Mouse (Mus musculus) stomach, embryonic 15.5 days (tissue): ENCODE results near the gene Rgl3. TPM values are rescaled to one million over a fixed set of nuclear protein-coding genes. Genes with fewer than 3 reads are reported as not detected.

Experiments
- ATAC-seq: fragments of 200-750 bp; cut with Nextera tagmentation; 2 replicates; pipeline ENCODE4 v1.8.0; 2017; ENCODE audit warnings: low read depth, moderate number of reproducible peaks, moderate TSS enrichment; ENCODE audit not compliant: insufficient read depth, low FRiP score
- H3K27ac ChIP-seq: fragments of 300-500 bp; sonication (generic); 2 replicates; pipeline ENCODE4 v1.5.1; 2015; ENCODE audit warnings: mild to moderate bottlenecking, inconsistent platforms
- H3K27me3 ChIP-seq: fragments of 300-500 bp; sonication (generic); replicated peaks from 2 replicates; pipeline ENCODE4 v1.6.1; 2015; ENCODE audit warnings: inconsistent platforms
- H3K36me3 ChIP-seq: fragments of 300-500 bp; sonication (generic); 2 replicates; pipeline ENCODE4 v1.6.1; 2015; ENCODE audit warnings: inconsistent platforms
- H3K4me1 ChIP-seq: fragments of 300-500 bp; sonication (generic); 2 replicates; pipeline ENCODE4 v1.6.1; 2015; ENCODE audit warnings: inconsistent platforms
- H3K4me2 ChIP-seq: fragments of 300-500 bp; sonication (generic); 2 replicates; pipeline ENCODE4 v1.6.1; 2015; ENCODE audit warnings: mild to moderate bottlenecking, inconsistent platforms
- H3K4me3 ChIP-seq: fragments of 300-500 bp; sonication (generic); replicated peaks from 2 replicates; pipeline ENCODE4 v1.5.1; 2015; ENCODE audit warnings: inconsistent platforms
- H3K9ac ChIP-seq: fragments of 300-500 bp; sonication (generic); 2 replicates; pipeline ENCODE4 v1.6.1; 2015; ENCODE audit warnings: inconsistent platforms
- H3K9me3 ChIP-seq: fragments of 300-500 bp; sonication (generic); 2 replicates; pipeline ENCODE4 v1.6.1; 2016; ENCODE audit warnings: inconsistent platforms
- WGBS: fragments of 180-500 bp; shearing (Covaris S2); methylation state at CpG from one replicate; pipeline ENCODE4 v1.1.7; 2015; 5-methylcytosine and 5-hydroxymethylcytosine counted together
- polyA plus RNA-seq: library from polyadenylated mRNA; unstranded; fragments of >200 nt; fragmentation: Nextera tagmentation; extraction: Ambion mirVana; gene quantifications from 2 replicates; pipeline ENCODE4 v1.2.1, GENCODE M21; 2015

Gene Rgl3
- polyA plus RNA-seq, 1 experiment from 2014 or later, result 5.0 TPM

GRCm38 (mm10) chr9:21938234-21938855 lies 50.9 kb downstream of the Rgl3 start:
- H3K27ac ChIP-seq, result no peak overlapping the region
- no peak overlapping the region for H3K9ac ChIP-seq
- H3K9me3 ChIP-seq, result no peaks in the 10 kb centered on the region
- no peak for ATAC-seq
- 76% methylated on average over 4 of the region's 4 CpGs for WGBS
- peaks cover 7% of the 10 kb centered on the region; the same call in 1 of the 2 replicates for H3K4me1 ChIP-seq
- H3K4me2 ChIP-seq, result no peak overlapping the region
- no peak overlapping the region for H3K4me3 ChIP-seq
- H3K27me3 ChIP-seq, result no peaks in the 10 kb centered on the region
- H3K36me3 ChIP-seq, result no peaks in the 10 kb centered on the region

GRCm38 (mm10) chr9:21937711-21938175 lies 51.5 kb downstream of the Rgl3 start:
- H3K4me3 ChIP-seq, result peak overlapping the region; percentile 58; the same call in 1 of the 2 replicates
- WGBS, result 82% methylated on average over 4 of the region's 4 CpGs
- peak overlapping the region; percentile 85 for H3K4me2 ChIP-seq
- H3K36me3 ChIP-seq, result no peaks in the 10 kb centered on the region
- no peak overlapping the region for H3K9ac ChIP-seq
- peaks cover 7% of the 10 kb centered on the region; the same call in 1 of the 2 replicates for H3K4me1 ChIP-seq
- H3K9me3 ChIP-seq, result no peaks in the 10 kb centered on the region
- no peak for ATAC-seq
- no peaks in the 10 kb centered on the region for H3K27me3 ChIP-seq
- no peak overlapping the region for H3K27ac ChIP-seq

GRCm38 (mm10) chr9:21936692-21937570 lies 52.3 kb downstream of the Rgl3 start, which contains the start of gene Plppr2:
Gene Plppr2, plus strand, starts transcription at chr9:21937033.
- H3K4me2 ChIP-seq, result peak within 1 kb of the TSS; percentile 85
- 0 out of 2 replicates have a peak within 1 kb of the TSS, but pooled peaks have one; percentile 51 for H3K27ac ChIP-seq
- H3K27me3 ChIP-seq, result no peaks in the 10 kb centered on the region
- H3K4me3 ChIP-seq, result peak within 1 kb of the TSS; percentile 58
- H3K9me3 ChIP-seq, result no peaks in the 10 kb centered on the region
- peaks cover 7% of the 10 kb centered on the region; the same call in 1 of the 2 replicates for H3K4me1 ChIP-seq
- 2% methylated on average over 43 of the region's 43 CpGs for WGBS
- H3K9ac ChIP-seq, result peak within 1 kb of the TSS; percentile 49
- peak; percentile 96 for ATAC-seq
- H3K36me3 ChIP-seq, result no peaks in the 10 kb centered on the region

- H3K4me2 ChIP-seq, result no peak overlapping the region
- 77% methylated on average over 7 of the region's 7 CpGs for WGBS
- no peaks in the 10 kb centered on the region for H3K27me3 ChIP-seq
- no peaks in the 10 kb centered on the region for H3K9me3 ChIP-seq
- no peak overlapping the region for H3K9ac ChIP-seq
- no peak for ATAC-seq
- no peak overlapping the region for H3K4me3 ChIP-seq
- no peaks in the 10 kb centered on the region for H3K36me3 ChIP-seq
- H3K27ac ChIP-seq, result no peak overlapping the region
- peaks cover 7% of the 10 kb centered on the region; the same call in 1 of the 2 replicates for H3K4me1 ChIP-seq
Observed at GRCm38 (mm10) chr9:21935466-21936131, 53.6 kb downstream of the Rgl3 start.

- H3K4me2 ChIP-seq, result no peak overlapping the region
- no peaks in the 10 kb centered on the region for H3K36me3 ChIP-seq
- 91% methylated on average over 12 of the region's 12 CpGs for WGBS
- H3K4me3 ChIP-seq, result no peak overlapping the region
- peaks cover 7% of the 10 kb centered on the region; the same call in 1 of the 2 replicates for H3K4me1 ChIP-seq
- no peak overlapping the region for H3K27ac ChIP-seq
- no peak for ATAC-seq
- H3K27me3 ChIP-seq, result no peaks in the 10 kb centered on the region
- no peak overlapping the region for H3K9ac ChIP-seq
- H3K9me3 ChIP-seq, result no peaks in the 10 kb centered on the region
Observed at GRCm38 (mm10) chr9:21934021-21934420, 55.2 kb downstream of the Rgl3 start.

GRCm38 (mm10) chr9:21932445-21933137 lies 56.7 kb downstream of the Rgl3 start:
- WGBS, result 60% methylated on average over 12 of the region's 12 CpGs
- H3K9ac ChIP-seq, result no peak overlapping the region
- H3K9me3 ChIP-seq, result no peaks in the 10 kb centered on the region
- no peaks in the 10 kb centered on the region for H3K27me3 ChIP-seq
- H3K27ac ChIP-seq, result no peak overlapping the region
- no peaks in the 10 kb centered on the region for H3K36me3 ChIP-seq
- H3K4me1 ChIP-seq, result peaks cover 7% of the 10 kb centered on the region; the same call in 1 of the 2 replicates
- no peak for ATAC-seq
- H3K4me2 ChIP-seq, result no peak overlapping the region
- no peak overlapping the region for H3K4me3 ChIP-seq

- no peaks in the 10 kb centered on the region for H3K27me3 ChIP-seq
- H3K9ac ChIP-seq, result no peak overlapping the region
- no peak overlapping the region for H3K27ac ChIP-seq
- H3K4me2 ChIP-seq, result no peak overlapping the region
- WGBS, result 50% methylated on average over 2 of the region's 2 CpGs
- H3K9me3 ChIP-seq, result no peaks in the 10 kb centered on the region
- no peaks in the 10 kb centered on the region for H3K36me3 ChIP-seq
- no peak for ATAC-seq
- H3K4me3 ChIP-seq, result no peak overlapping the region
- H3K4me1 ChIP-seq, result peaks cover 4% of the 10 kb centered on the region; the same call in 1 of the 2 replicates
Observed at GRCm38 (mm10) chr9:21932006-21932405, 57.2 kb downstream of the Rgl3 start.

GRCm38 (mm10) chr9:21929208-21929607 lies 60.0 kb downstream of the Rgl3 start:
- no peak for ATAC-seq

GRCm38 (mm10) chr9:21927208-21927753 lies 62.0 kb downstream of the Rgl3 start, which contains the start of the genes Ccdc159 and Tmem205:
Gene Ccdc159, plus strand, starts transcription at chr9:21927471.
Gene Tmem205, minus strand, starts transcription at chr9:21927556.
- ATAC-seq, result peak; percentile 95
- under 1% methylated on average over 28 of the region's 28 CpGs for WGBS
- H3K4me1 ChIP-seq, result peaks cover 9% of the 10 kb centered on the region
- H3K4me3 ChIP-seq, result peak within 1 kb of the TSS; percentile 51
- no peaks in the 10 kb centered on the region for H3K9me3 ChIP-seq
- no peaks in the 10 kb centered on the region for H3K36me3 ChIP-seq
- H3K9ac ChIP-seq, result peak within 1 kb of the TSS; percentile 46; the same call in 1 of the 2 replicates
- no peaks in the 10 kb centered on the region for H3K27me3 ChIP-seq
- peak within 1 kb of the TSS; percentile 41 for H3K27ac ChIP-seq
- H3K4me2 ChIP-seq, result peak within 1 kb of the TSS; percentile 56

More at GRCm38 (mm10) chr9:21929208-21929607, 60.0 kb downstream of the Rgl3 start:
- H3K4me3 ChIP-seq, result no peak overlapping the region
- no peak overlapping the region for H3K27ac ChIP-seq
- H3K9ac ChIP-seq, result no peak overlapping the region
- no peaks in the 10 kb centered on the region for H3K36me3 ChIP-seq
- H3K4me2 ChIP-seq, result no peak overlapping the region
- H3K27me3 ChIP-seq, result no peaks in the 10 kb centered on the region
- WGBS, result 78% methylated on average over 3 of the region's 3 CpGs
- no peaks in the 10 kb centered on the region for H3K9me3 ChIP-seq
- H3K4me1 ChIP-seq, result peaks cover 3% of the 10 kb centered on the region

- Histone ChIP-seq H3K4me3 (peak overlapping the region; percentile 51), H3K9ac (peak overlapping the region; percentile 46; the same call in 1 of the 2 replicates), H3K27me3 (no peaks in the 10 kb centered on the region), H3K9me3 (no peaks in the 10 kb centered on the region), H3K36me3 (no peaks in the 10 kb centered on the region), H3K4me2 (peak overlapping the region; percentile 56), H3K27ac (peak overlapping the region; percentile 37), H3K4me1 (peaks cover 9% of the 10 kb centered on the region)
- 2% methylated on average over 6 of the region's 6 CpGs for WGBS
- ATAC-seq, result no peak
Observed at GRCm38 (mm10) chr9:21926784-21927183, 62.5 kb downstream of the Rgl3 start.
